Mouse (Mus musculus): ENCODE data around the gene Slc12a9. TPM values are rescaled to one million over a fixed set of nuclear protein-coding genes. Genes with fewer than 3 reads are reported as not detected.

The Slc12a9 gene
- polyA plus RNA-seq, 1 experiment, result 7.9 TPM

DNA sequence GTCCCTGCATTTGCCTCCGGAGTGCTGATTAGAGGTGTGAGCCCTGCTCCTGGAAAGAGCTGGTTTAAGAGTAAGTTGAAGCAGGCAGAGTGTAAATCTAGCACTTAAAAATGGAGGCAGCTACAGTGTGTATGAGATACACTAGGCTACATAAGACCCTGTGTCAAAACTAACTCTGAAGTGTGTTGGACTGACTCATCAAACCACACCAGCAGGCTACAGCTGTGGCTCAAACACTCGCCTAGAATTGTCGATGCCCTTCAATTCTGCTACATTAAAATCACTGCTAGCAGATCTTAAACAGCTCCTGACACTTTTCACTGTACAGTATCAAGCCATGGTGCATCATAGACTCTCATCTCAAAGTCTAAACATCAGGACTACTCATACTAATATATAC is 29.2 kb downstream of the Slc12a9 start:
- H3K36me3 ChIP-seq (ENCODE audit: control insufficient read depth, insufficient read depth), result peaks cover 28% of the 10 kb centered on the region
- peak overlapping the region; percentile 79 for H3K4me2 ChIP-seq (ENCODE audit: low read depth)
- no peak for TF ChIP-seq E2F4 (IDR thresholded peaks at IDR 0.05; ENCODE audit: insufficient read depth)
- peak in 2 of 3 experiments; percentile 36 to 39 for TF ChIP-seq MYOD1 (IDR thresholded peaks at IDR 0.05; ENCODE audit: control insufficient read depth in 1 of 3, insufficient read length in 2 of 3, low read depth in 2 of 3)
- no peak overlapping the region for H3ac ChIP-seq (ENCODE audit: control insufficient read depth, insufficient read length)
- no peaks in the 10 kb centered on the region for H3K27me3 ChIP-seq (ENCODE audit: control insufficient read depth, insufficient read depth, insufficient read length)
- peaks cover 59% of the 10 kb centered on the region for H3K79me2 ChIP-seq (ENCODE audit: control insufficient read depth, insufficient read depth)
- no peak overlapping the region for H3K4me3 ChIP-seq

DNA sequence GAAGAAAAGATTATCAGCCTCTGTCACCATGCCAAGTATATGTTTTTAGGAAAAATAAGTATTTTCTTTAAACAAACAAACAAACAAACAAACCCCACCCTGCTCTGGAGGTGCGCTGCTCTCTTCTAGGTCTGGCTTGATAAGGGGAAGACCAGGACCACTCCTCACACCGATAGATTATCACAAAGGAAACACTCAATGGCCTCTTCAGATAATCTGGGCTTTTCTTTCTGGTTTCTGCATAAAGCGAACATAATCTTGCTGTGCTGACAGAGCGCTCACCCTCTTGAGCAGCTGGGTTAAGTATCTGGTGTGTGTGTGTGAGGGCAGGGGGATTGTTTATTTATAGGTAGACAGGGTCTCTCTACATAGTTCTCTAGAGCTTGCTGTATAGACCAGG is 29.8 kb downstream of the Slc12a9 start:
- TF ChIP-seq MYOG (IDR thresholded peaks at IDR 0.05; ENCODE audit: control insufficient read depth in 1 of 3, insufficient read depth in 1 of 3, insufficient read length in 2 of 3, low read depth in 2 of 3) (no peak), POLR2A (IDR thresholded peaks at IDR 0.05; ENCODE audit: insufficient read length, low read depth) (no peak), E2F4 (IDR thresholded peaks at IDR 0.05; ENCODE audit: insufficient read depth) (no peak), TCF3 (IDR thresholded peaks at IDR 0.05; ENCODE audit: insufficient read length, low read depth) (no peak)

GRCm38 (mm10) chr5:137301253-137301652 is 32.1 kb downstream of the Slc12a9 start:
- Histone ChIP-seq H3K79me2 (ENCODE audit: control insufficient read depth, insufficient read depth) (peaks cover 35% of the 10 kb centered on the region), H3K4me3 (no peak overlapping the region), H3K4me2 (ENCODE audit: low read depth) (no peak overlapping the region), H3K36me3 (ENCODE audit: control insufficient read depth, insufficient read depth) (peaks cover 44% of the 10 kb centered on the region), H3ac (ENCODE audit: control insufficient read depth, insufficient read length) (no peak overlapping the region), H3K27me3 (ENCODE audit: control insufficient read depth, insufficient read depth, insufficient read length) (no peaks in the 10 kb centered on the region)
- TF ChIP-seq USF1 (IDR thresholded peaks at IDR 0.05; ENCODE audit: low read depth), result no peak
- no peak for TF ChIP-seq POLR2AphosphoS2 (IDR thresholded peaks at IDR 0.05; ENCODE audit: insufficient read length, low read depth)
- no peak for TF ChIP-seq E2F4 (IDR thresholded peaks at IDR 0.05; ENCODE audit: insufficient read depth)
- TF ChIP-seq MAX (IDR thresholded peaks at IDR 0.05; ENCODE audit: low read depth), result no peak
- TF ChIP-seq REST (IDR thresholded peaks at IDR 0.05; ENCODE audit: insufficient read depth, insufficient read length), result no peak
- TF ChIP-seq MYOG (IDR thresholded peaks at IDR 0.05; ENCODE audit: control insufficient read depth in 1 of 3, insufficient read depth in 1 of 3, insufficient read length in 2 of 3, low read depth in 2 of 3), result no peak
- no peak for TF ChIP-seq CEBPB (IDR thresholded peaks at IDR 0.05; ENCODE audit: insufficient read depth, poor library complexity, severe bottlenecking)
- TF ChIP-seq SRF (IDR thresholded peaks at IDR 0.05; ENCODE audit: control insufficient read depth, insufficient read length, low read depth), result no peak
- no peak for TF ChIP-seq MYOD1 (IDR thresholded peaks at IDR 0.05; ENCODE audit: control insufficient read depth in 1 of 3, insufficient read length in 2 of 3, low read depth in 2 of 3)
- TF ChIP-seq TCF12 (IDR thresholded peaks at IDR 0.05; ENCODE audit: insufficient read depth, poor library complexity, severe bottlenecking), result no peak
- TF ChIP-seq TCF3 (IDR thresholded peaks at IDR 0.05; ENCODE audit: insufficient read length, low read depth), result no peak
- no peak for TF ChIP-seq POLR2A (IDR thresholded peaks at IDR 0.05; ENCODE audit: insufficient read length, low read depth)

More for the DNA sequence above, 29.8 kb downstream of the Slc12a9 start:
- Histone ChIP-seq H3ac (ENCODE audit: control insufficient read depth, insufficient read length) (no peak overlapping the region), H3K4me3 (no peak overlapping the region), H3K27me3 (ENCODE audit: control insufficient read depth, insufficient read depth, insufficient read length) (no peaks in the 10 kb centered on the region), H3K36me3 (ENCODE audit: control insufficient read depth, insufficient read depth) (peaks cover 28% of the 10 kb centered on the region), H3K4me2 (ENCODE audit: low read depth) (peak overlapping the region; percentile 79), H3K79me2 (ENCODE audit: control insufficient read depth, insufficient read depth) (peaks cover 59% of the 10 kb centered on the region)

DNA sequence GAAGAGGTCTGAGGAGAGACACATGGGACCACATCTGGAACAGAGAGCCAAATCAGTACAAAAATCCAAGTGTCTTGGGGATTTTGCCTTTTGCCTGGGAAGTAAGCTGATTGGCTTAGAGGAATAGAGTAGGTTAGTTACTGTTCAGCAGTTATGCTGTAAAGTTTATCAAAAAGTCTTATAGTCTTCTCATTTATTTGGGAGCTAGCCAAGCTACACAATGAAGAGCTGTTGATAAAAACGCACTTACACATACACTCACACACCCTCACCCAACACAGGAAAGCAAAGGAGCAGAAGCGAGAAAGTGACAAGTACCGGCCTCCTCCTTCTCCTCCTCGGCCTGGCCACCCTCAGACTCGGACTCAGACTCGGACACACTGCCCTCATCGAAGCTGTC is 34.2 kb downstream of the Slc12a9 start:
- H3K4me2 ChIP-seq (ENCODE audit: low read depth), result no peak overlapping the region
- H3ac ChIP-seq (ENCODE audit: control insufficient read depth, insufficient read length), result no peak overlapping the region
- peaks cover 48% of the 10 kb centered on the region for H3K36me3 ChIP-seq (ENCODE audit: control insufficient read depth, insufficient read depth)
- no peak overlapping the region for H3K4me3 ChIP-seq
- H3K79me2 ChIP-seq (ENCODE audit: control insufficient read depth, insufficient read depth), result peaks cover 20% of the 10 kb centered on the region
- TF ChIP-seq POLR2AphosphoS2 (IDR thresholded peaks at IDR 0.05; ENCODE audit: insufficient read length, low read depth), result no peak
- TF ChIP-seq MAX (IDR thresholded peaks at IDR 0.05; ENCODE audit: low read depth), result no peak
- TF ChIP-seq REST (IDR thresholded peaks at IDR 0.05; ENCODE audit: insufficient read depth, insufficient read length), result no peak
- no peak for TF ChIP-seq CEBPB (IDR thresholded peaks at IDR 0.05; ENCODE audit: insufficient read depth, poor library complexity, severe bottlenecking)
- no peak for TF ChIP-seq POLR2A (IDR thresholded peaks at IDR 0.05; ENCODE audit: insufficient read length, low read depth)
- TF ChIP-seq SRF (IDR thresholded peaks at IDR 0.05; ENCODE audit: control insufficient read depth, insufficient read length, low read depth), result no peak
- TF ChIP-seq TCF3 (IDR thresholded peaks at IDR 0.05; ENCODE audit: insufficient read length, low read depth), result no peak
- no peak for TF ChIP-seq MYOD1 (IDR thresholded peaks at IDR 0.05; ENCODE audit: control insufficient read depth in 1 of 3, insufficient read length in 2 of 3, low read depth in 2 of 3)
- TF ChIP-seq MYOG (IDR thresholded peaks at IDR 0.05; ENCODE audit: control insufficient read depth in 1 of 3, insufficient read depth in 1 of 3, insufficient read length in 2 of 3, low read depth in 2 of 3), result no peak
- no peak for TF ChIP-seq USF1 (IDR thresholded peaks at IDR 0.05; ENCODE audit: low read depth)
- TF ChIP-seq E2F4 (IDR thresholded peaks at IDR 0.05; ENCODE audit: insufficient read depth), result no peak
- TF ChIP-seq TCF12 (IDR thresholded peaks at IDR 0.05; ENCODE audit: insufficient read depth, poor library complexity, severe bottlenecking), result no peak
- no peaks in the 10 kb centered on the region for H3K27me3 ChIP-seq (ENCODE audit: control insufficient read depth, insufficient read depth, insufficient read length)

GRCm38 (mm10) chr5:137297126-137297525 is 36.3 kb downstream of the Slc12a9 start:
- Histone ChIP-seq H3K79me2 (ENCODE audit: control insufficient read depth, insufficient read depth) (no peaks in the 10 kb centered on the region), H3ac (ENCODE audit: control insufficient read depth, insufficient read length) (no peak overlapping the region), H3K4me2 (ENCODE audit: low read depth) (no peak overlapping the region), H3K27me3 (ENCODE audit: control insufficient read depth, insufficient read depth, insufficient read length) (no peaks in the 10 kb centered on the region), H3K36me3 (ENCODE audit: control insufficient read depth, insufficient read depth) (peaks cover 39% of the 10 kb centered on the region), H3K4me3 (no peak overlapping the region)
- TF ChIP-seq CEBPB (IDR thresholded peaks at IDR 0.05; ENCODE audit: insufficient read depth, poor library complexity, severe bottlenecking) (no peak), POLR2AphosphoS2 (IDR thresholded peaks at IDR 0.05; ENCODE audit: insufficient read length, low read depth) (no peak), MYOG (IDR thresholded peaks at IDR 0.05; ENCODE audit: control insufficient read depth in 1 of 3, insufficient read depth in 1 of 3, insufficient read length in 2 of 3, low read depth in 2 of 3) (no peak), TCF12 (IDR thresholded peaks at IDR 0.05; ENCODE audit: insufficient read depth, poor library complexity, severe bottlenecking) (no peak), REST (IDR thresholded peaks at IDR 0.05; ENCODE audit: insufficient read depth, insufficient read length) (no peak), USF1 (IDR thresholded peaks at IDR 0.05; ENCODE audit: low read depth) (no peak), MYOD1 (IDR thresholded peaks at IDR 0.05; ENCODE audit: control insufficient read depth in 1 of 3, insufficient read length in 2 of 3, low read depth in 2 of 3) (no peak), SRF (IDR thresholded peaks at IDR 0.05; ENCODE audit: control insufficient read depth, insufficient read length, low read depth) (no peak), E2F4 (IDR thresholded peaks at IDR 0.05; ENCODE audit: insufficient read depth) (no peak), TCF3 (IDR thresholded peaks at IDR 0.05; ENCODE audit: insufficient read length, low read depth) (no peak), POLR2A (IDR thresholded peaks at IDR 0.05; ENCODE audit: insufficient read length, low read depth) (no peak), MAX (IDR thresholded peaks at IDR 0.05; ENCODE audit: low read depth) (no peak)
